Mouse (Mus musculus): ENCODE results near the gene Sipa1l3. TPM values are rescaled to one million over a fixed set of nuclear protein-coding genes. Genes with fewer than 3 reads are reported as not detected.

Gene Sipa1l3
- total RNA-seq, 2 experiments from 2014 or later = 7.0 to 9.2 TPM

- H3K4me3 ChIP-seq = peak within 1 kb of the TSS; percentile 86
- peak; percentile 62 for DNase-seq
- intact Hi-C loops (cut with DNase I) = no loop called here
- peak; percentile 44 for TF ChIP-seq CTCF (IDR thresholded peaks at IDR 0.05)
- H3K27ac ChIP-seq = peak within 1 kb of the TSS; percentile 79
These were observed 237.0 kb downstream of the Sipa1l3 start, which contains the start of gene Spint2 for GRCm38 (mm10) chr7:29281201-29282073. Gene Spint2, minus strand, starts transcription at chr7:29281912.

DNA sequence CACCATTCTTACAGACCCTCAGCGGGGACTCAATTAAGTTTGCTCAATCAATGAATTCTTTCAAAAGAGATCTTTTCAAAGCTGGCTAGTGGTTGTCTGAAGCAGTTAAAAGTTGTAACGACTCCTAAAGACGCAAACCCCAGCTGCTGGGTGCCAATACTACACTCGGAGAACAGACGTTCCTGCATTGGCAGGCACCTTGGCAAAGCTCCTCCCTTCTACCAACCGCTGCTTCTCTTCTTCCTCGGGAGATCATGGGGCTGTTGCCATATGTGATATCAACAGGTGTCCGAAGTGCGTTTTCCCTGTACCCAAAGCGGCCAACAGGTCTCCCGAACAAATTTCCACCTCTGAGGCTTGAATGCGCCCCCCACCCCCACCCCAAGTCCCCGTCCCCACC lies 237.6 kb downstream of the Sipa1l3 start:
- Histone ChIP-seq H3K4me3 (peak overlapping the region; percentile 86), H3K27ac (peak overlapping the region; percentile 79)
- intact Hi-C loops (cut with DNase I) = no loop called here
- TF ChIP-seq CTCF (IDR thresholded peaks at IDR 0.05) = no peak
- no peak for DNase-seq

DNA sequence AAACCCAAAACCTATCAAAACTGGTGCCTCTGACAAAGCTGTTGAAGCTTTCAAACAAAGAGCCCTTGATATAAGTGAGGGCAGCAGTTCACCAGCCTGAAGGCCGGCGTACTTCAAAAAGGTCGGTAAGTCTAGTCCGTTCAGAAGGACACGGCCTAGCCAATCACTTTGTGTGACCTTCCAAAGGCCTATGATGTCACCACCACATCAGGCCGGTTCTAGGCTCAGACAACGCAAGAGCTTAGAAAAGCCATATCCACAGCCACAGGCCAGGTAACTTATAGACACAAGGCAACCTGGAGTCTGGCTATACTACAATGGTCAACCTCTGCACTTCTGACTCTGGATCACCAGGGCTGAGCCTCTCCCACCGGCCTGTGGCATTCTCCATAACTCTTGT lies 238.5 kb downstream of the Sipa1l3 start:
- intact Hi-C loops (cut with DNase I) = no loop called here
- Histone ChIP-seq H3K27ac (no peak overlapping the region), H3K4me3 (no peak overlapping the region)
- no peak for DNase-seq
- TF ChIP-seq CTCF (IDR thresholded peaks at IDR 0.05) = no peak

GRCm38 (mm10) chr7:29279261-29279660 lies 239.2 kb downstream of the Sipa1l3 start:
- TF ChIP-seq CTCF (IDR thresholded peaks at IDR 0.05) = no peak
- Histone ChIP-seq H3K4me3 (no peak overlapping the region), H3K27ac (no peak overlapping the region)
- intact Hi-C loops (cut with DNase I) = no loop called here
- no peak for DNase-seq

- Histone ChIP-seq H3K4me3 (no peak overlapping the region), H3K27ac (peak overlapping the region; percentile 56; the same call in 1 of the 2 replicates)
- no peak for DNase-seq
- intact Hi-C loops (cut with DNase I) = no loop called here
- TF ChIP-seq CTCF (IDR thresholded peaks at IDR 0.05) = no peak
These were observed 240.9 kb downstream of the Sipa1l3 start for GRCm38 (mm10) chr7:29277510-29277909.

DNA sequence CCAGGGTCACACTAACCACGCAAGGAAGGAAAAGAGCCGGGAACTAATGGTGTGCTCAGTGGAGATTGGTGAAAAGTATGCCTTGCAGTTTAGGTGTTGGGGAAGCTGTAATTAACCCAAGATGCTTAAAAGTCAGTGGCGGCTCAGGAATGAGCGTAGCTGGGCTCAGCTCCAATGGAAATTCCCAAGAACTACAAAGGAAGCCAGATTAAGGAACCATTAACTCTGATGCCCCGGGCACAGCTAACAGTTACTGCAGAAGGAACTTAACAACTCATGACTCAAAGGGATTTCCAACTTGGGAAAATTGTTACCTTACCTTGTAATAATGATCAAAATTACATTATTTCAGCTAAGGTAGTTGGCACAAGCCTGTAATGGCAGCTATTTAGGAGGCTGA lies 241.7 kb downstream of the Sipa1l3 start:
- no peak for TF ChIP-seq CTCF (IDR thresholded peaks at IDR 0.05)
- DNase-seq = no peak
- H3K4me3 ChIP-seq = no peak overlapping the region
- intact Hi-C loops (cut with DNase I) = no loop called here
- peak overlapping the region; percentile 56 for H3K27ac ChIP-seq

DNA sequence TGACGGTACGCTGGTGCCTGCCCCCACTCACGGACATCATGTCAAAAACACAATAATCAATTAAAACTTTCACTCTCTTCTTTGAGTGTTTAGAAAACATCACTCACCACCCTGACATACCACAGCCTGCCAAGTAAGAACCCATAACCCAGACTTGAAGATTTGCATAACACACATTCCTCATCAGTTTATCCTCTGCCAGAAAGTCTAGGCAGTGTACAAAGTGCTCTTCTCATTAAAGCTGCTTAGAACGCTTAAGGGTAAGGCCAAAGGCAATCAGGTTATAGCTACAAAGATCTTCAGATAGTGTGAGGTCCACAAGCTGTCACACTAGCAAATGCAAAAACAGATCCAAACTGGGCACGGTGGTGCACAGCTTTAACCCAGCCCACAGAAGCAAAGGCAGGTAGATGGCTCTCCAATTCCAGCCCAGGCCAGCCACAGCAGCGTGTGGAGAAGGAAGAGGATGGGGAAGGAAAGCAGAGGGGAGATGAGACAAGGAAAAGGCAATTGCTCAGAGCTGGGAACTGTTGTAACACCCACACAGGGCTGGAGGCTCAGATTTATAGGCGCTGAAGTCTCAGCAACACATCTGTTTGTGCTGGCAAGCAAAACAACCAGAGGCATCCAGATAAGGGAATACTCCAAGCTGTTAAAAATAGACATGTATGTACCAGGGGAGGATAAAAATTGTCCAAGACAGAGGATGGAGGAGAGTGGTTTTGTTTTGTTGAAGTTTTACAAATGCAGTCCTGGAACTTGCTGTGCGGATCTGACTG lies 246.6 kb downstream of the Sipa1l3 start:
- DNase-seq = no peak
- TF ChIP-seq CTCF (IDR thresholded peaks at IDR 0.05) = no peak
- no peak overlapping the region for H3K4me3 ChIP-seq
- intact Hi-C loops (cut with DNase I) = no loop called here
- peak overlapping the region; percentile 41 for H3K27ac ChIP-seq

- H3K4me3 ChIP-seq = no peak overlapping the region
- DNase-seq = no peak
- H3K27ac ChIP-seq = peak overlapping the region; percentile 41; the same call in 1 of the 2 replicates
- TF ChIP-seq CTCF (IDR thresholded peaks at IDR 0.05) = no peak
- intact Hi-C loops (cut with DNase I) = no loop called here
These were observed 248.0 kb downstream of the Sipa1l3 start for GRCm38 (mm10) chr7:29270445-29270844.

Other genes starting within 250 kb of the Sipa1l3 start
- 1 to 10 TPM; 4.7 to 6.0 TPM for gene Spint2, start 236.7 kb downstream of the Sipa1l3 start, total RNA-seq (2021)
- gene Ppp1r14a, start 229.3 kb downstream of the Sipa1l3 start, total RNA-seq (2021) = 1 to 10 TPM; 3.8 to 4.5 TPM
- gene Dpf1, start 214.7 kb downstream of the Sipa1l3 start, total RNA-seq (2021) = 1 to 10 TPM in 1 of 2 experiments, under 1 TPM in 1; 0.86 to 2.6 TPM
- not detected for gene Catsperg2, start 208.4 kb upstream of the Sipa1l3 start, total RNA-seq (2021)
- 1 to 10 TPM; 6.2 to 8.8 TPM for gene Zfp84, start 249.9 kb upstream of the Sipa1l3 start, total RNA-seq (2021)

All from gastrocnemius, adult 2 months (tissue).